Mouse (Mus musculus) embryonic fibroblast, embryonic 13.5 days (primary cell): ENCODE measurements around the gene Fblim1.

Experiments
- CTCF ChIP-seq: IDR thresholded peaks from 2 replicates; pipeline ENCODE4 v1.5.1; 2011; ENCODE audit warnings: mild to moderate bottlenecking, control low read depth, low read length, moderate library complexity, borderline replicate concordance; ENCODE audit not compliant: insufficient read depth
- POLR2A ChIP-seq: IDR thresholded peaks from 2 replicates; pipeline ENCODE4 v1.6.1; 2011; ENCODE audit warnings: low read depth, mild to moderate bottlenecking, control low read depth, low read length, moderate library complexity

GRCm38 (mm10) chr4:141616811-141617210 lies 10.9 kb upstream of the Fblim1 start:
- TF ChIP-seq CTCF (no peak), POLR2A (no peak)
